9 mouse cellular contexts compared by ENCODE assay signal in genomic region chr19:40754311-40754710, GRCm38 (mm10). TPM values are rescaled to one million over a fixed set of nuclear protein-coding genes. Genes with fewer than 3 reads are reported as not detected.
A peak's percentile ranks its signal among the peaks of the same experiment; 100 is the strongest.
DNase-seq lines count a peak whose midpoint lies in the region; ATAC-seq and TF ChIP-seq lines count a peak whose summit lies in the region.
"Had no signal": no experiment of that assay in that cellular context is flagged by ENCODE, and none has a peak within 500 bp of the region (broad histone marks: within the 10 kb centered on the region; RNA-seq: fewer than 3 reads in every experiment).

No protein-coding gene starts in this region.

- no peaks in the 10 kb centered on the region for H3K4me1 ChIP-seq in bone marrow macrophage, adult 2 months (ENCODE audit: control insufficient read depth, insufficient read depth, low read length)
- no peaks in the 10 kb centered on the region for H3K4me1 ChIP-seq in limb, embryonic 11.5 days (ENCODE audit: control insufficient read depth, insufficient read depth, low read length)

- H3K9ac ChIP-seq in limb, embryonic 11.5 days (ENCODE audit: low read length): no peak overlapping the region
- H3K9ac ChIP-seq: heart, embryonic 13.5 days had no signal

- no peaks in the 10 kb centered on the region for H3K9me3 ChIP-seq in limb, embryonic 11.5 days (ENCODE audit: control insufficient read depth, low read length)
- H3K9me3 ChIP-seq: heart, embryonic 13.5 days had no signal

- H3K36me3 ChIP-seq in limb, embryonic 11.5 days (ENCODE audit: control insufficient read depth, insufficient read depth, low read length): no peaks in the 10 kb centered on the region
- H3K36me3 ChIP-seq: heart, embryonic 13.5 days had no signal

- H3K4me2 ChIP-seq in limb, embryonic 11.5 days (ENCODE audit: low read depth, severe bottlenecking): no peak overlapping the region
- H3K4me2 ChIP-seq: heart, embryonic 13.5 days had no signal

- H3K27me3 ChIP-seq in limb, embryonic 11.5 days (ENCODE audit: control insufficient read depth, insufficient read depth, low read length): no peaks in the 10 kb centered on the region

- 80% methylated on average over 2 of the region's 2 CpGs for WGBS in limb, embryonic 11.5 days

- TF ChIP-seq CTCF in layer of hippocampus, adult 2 months (conservative IDR thresholded peaks at IDR 0.05): peak; percentile 71
- TF ChIP-seq CTCF in bone marrow macrophage, adult 2 months (IDR thresholded peaks at IDR 0.05; ENCODE audit: low read depth, low read length): peak; percentile 87

- H3K4me3 ChIP-seq in layer of hippocampus, adult 2 months: no peak overlapping the region
- H3K4me3 ChIP-seq in bone marrow macrophage, adult 2 months (ENCODE audit: insufficient read depth, low read length): no peak overlapping the region
- no peak overlapping the region for H3K4me3 ChIP-seq in limb, embryonic 11.5 days (ENCODE audit: low read depth, low read length)
- H3K4me3 ChIP-seq: heart, embryonic 13.5 days; myocyte had no signal

- TF ChIP-seq POLR2A in bone marrow macrophage, adult 2 months (IDR thresholded peaks at IDR 0.05; ENCODE audit: borderline replicate concordance, low read depth, low read length): no peak

- ATAC-seq in limb, embryonic 11.5 days (ENCODE audit: insufficient number of reproducible peaks, low FRiP score, low TSS enrichment, low read depth): no peak

- no peak for DNase-seq in layer of hippocampus, adult 2 months (ENCODE audit: low spot score in 2 of 2)
- DNase-seq in layer of hippocampus, adult 18-20 months (ENCODE audit: low spot score in 2 of 2): no peak
- peak; percentile 10 for DNase-seq in MN1 (ENCODE audit: low spot score)
- peak; percentile 56 for DNase-seq in limb, embryonic 11.5 days (ENCODE audit: low spot score)
- peak; percentile 63 for DNase-seq in spleen, adult 12 weeks (ENCODE audit: low spot score)
- DNase-seq in left cerebral cortex, adult 18-20 months (ENCODE audit: low spot score in 2 of 2): no peak

- no peak overlapping the region for H3K27ac ChIP-seq in layer of hippocampus, adult 2 months
- H3K27ac ChIP-seq in bone marrow macrophage, adult 2 months (ENCODE audit: insufficient read depth, low read depth, low read length): no peak overlapping the region
- no peak overlapping the region for H3K27ac ChIP-seq in limb, embryonic 11.5 days (replicated peaks; ENCODE audit: low read depth, low read length)
- H3K27ac ChIP-seq: heart, embryonic 13.5 days had no signal

RNA-seq across cellular contexts. Expression of gene Cc2d2b, which starts 5.8 kb away (rescaled TPM):
- under 1 TPM; 0.32 to 0.72 TPM for total RNA-seq in layer of hippocampus, adult 2 months (2021)
- 1 to 10 TPM in 1 of 2 experiments, under 1 TPM in 1; 0.54 to 1.1 TPM for total RNA-seq in layer of hippocampus, adult 18-20 months (2021)
- polyA plus RNA-seq in bone marrow macrophage, adult 2 months (2012; ENCODE audit: insufficient read depth, insufficient read length, missing spikeins): not detected in 2 replicates
- 0.12 TPM in 1 of 2 replicates, not detected in the other for polyA plus RNA-seq in limb, embryonic 11.5 days (2014; fragmentation: Nextera tagmentation; extraction: Ambion mirVana)
- 1 to 10 TPM in 1 of 2 experiments, not detected in 1; 1.1 TPM for total RNA-seq in left cerebral cortex, adult 18-20 months (2021)
- polyA plus RNA-seq: myocyte had no signal

Comparison
In these comparisons a context has a peak if more than half of its experiments do, and no peak if none do; other contexts are left out.
1. DNase-seq: peak in MN1 (single experiment), limb, embryonic 11.5 days (single experiment) and spleen, adult 12 weeks (single experiment); none in layer of hippocampus, adult 2 months (0 of 2), layer of hippocampus, adult 18-20 months (0 of 2) and left cerebral cortex, adult 18-20 months (0 of 2).